Mouse (Mus musculus): ENCODE results near the gene Vmn2r30.
"Not testable (repeated sequence)": the region's sequence is repeated elsewhere in the genome, so short reads cannot be mapped to it uniquely, and the experiment has no call there.

GRCm38 (mm10) chr7:7277966-7278567 is 59.3 kb downstream of the Vmn2r30 start, which contains the start of gene Gm45844:
- TF ChIP-seq EP300 (IDR thresholded peaks at IDR 0.05; ENCODE audit: insufficient read depth, low read depth, low read length) (peak; percentile 86), CTCF (IDR thresholded peaks at IDR 0.05) (peak; percentile 97)
- TF ChIP-seq POLR2A (IDR thresholded peaks at IDR 0.05; ENCODE audit: insufficient read depth, low read depth, low read length), result not testable (repeated sequence)
